In genomic region chr7:27258205-27258899, GRCm38 (mm10) we compare ENCODE assay signal across 8 mouse cellular contexts. TPM values are rescaled to one million over a fixed set of nuclear protein-coding genes. Genes with fewer than 3 reads are reported as not detected.
DNase-seq lines count a peak whose midpoint lies in the region; ATAC-seq lines count a peak whose summit lies in the region.

Numbl (plus strand) TSS chr7:27258433.

- ATAC-seq in hindbrain, embryonic 16.5 days = peak; percentile 73

- H3K79me2 ChIP-seq in macrophage (ENCODE audit: inconsistent target) = no peaks in the 10 kb centered on the region

- H3K27ac ChIP-seq in hindbrain, embryonic 16.5 days (ENCODE audit: low read depth, low read length) = peak within 1 kb of the TSS; percentile 92
- peak within 1 kb of the TSS; percentile 59 for H3K27ac ChIP-seq in macrophage

- H3K9ac ChIP-seq in hindbrain, embryonic 16.5 days (ENCODE audit: low read depth, low read length) = peak within 1 kb of the TSS; percentile 80

- no peaks in the 10 kb centered on the region for H3K27me3 ChIP-seq in hindbrain, embryonic 16.5 days (replicated peaks; ENCODE audit: control insufficient read depth, insufficient read depth, low read length)

- H3K4me3 ChIP-seq in hindbrain, embryonic 16.5 days (ENCODE audit: low read length) = peak within 1 kb of the TSS; percentile 72
- H3K4me3 ChIP-seq in macrophage (ENCODE audit: inconsistent target) = peak within 1 kb of the TSS; percentile 41

- WGBS in hindbrain, embryonic 16.5 days = under 1% methylated on average over 35 of the region's 47 CpGs
- 1% methylated on average over 46 of the region's 47 CpGs for WGBS in macrophage (ENCODE audit: missing documents)

- peak; percentile 78 for DNase-seq in T-cell, adult 2 months (ENCODE audit: low spot score)
- DNase-seq in cerebellum, postnatal 36 days = peak; percentile 95 to 97
- peak; percentile 92 for DNase-seq in gastrocnemius, adult 18-20 months (ENCODE audit: low spot score)
- peak; percentile 88 to 92 for DNase-seq in left cerebral cortex, adult 18-20 months (ENCODE audit: low spot score in 2 of 2)
- DNase-seq in right cerebral cortex, adult 18-20 months = peak; percentile 92
- peak; percentile 81 for DNase-seq in urinary bladder, postnatal 10 days (ENCODE audit: low spot score)

- peak within 1 kb of the TSS; percentile 89 for H3K4me2 ChIP-seq in hindbrain, embryonic 16.5 days (ENCODE audit: low read length)

- H3K4me1 ChIP-seq in hindbrain, embryonic 16.5 days (ENCODE audit: control insufficient read depth, insufficient read depth, low read depth, low read length) = peaks cover 28% of the 10 kb centered on the region

- H3K9me3 ChIP-seq in hindbrain, embryonic 16.5 days (ENCODE audit: control insufficient read depth, low read length) = no peaks in the 10 kb centered on the region

- peaks cover 11% of the 10 kb centered on the region for H3K36me3 ChIP-seq in hindbrain, embryonic 16.5 days (ENCODE audit: control insufficient read depth, insufficient read depth, low read length)
- H3K36me3 ChIP-seq in macrophage (ENCODE audit: inconsistent target) = peaks cover 13% of the 10 kb centered on the region

RNA-seq across cellular contexts. Expression of gene Numbl, which starts in this region (rescaled TPM):
- 1 to 10 TPM; 2.2 to 2.8 TPM for total RNA-seq in gastrocnemius, adult 18-20 months (2021)
- 54.4 and 59.5 TPM in 2 replicates for polyA plus RNA-seq in hindbrain, embryonic 16.5 days (2015; fragmentation: Nextera tagmentation; extraction: Ambion mirVana)
- total RNA-seq in left cerebral cortex, adult 18-20 months (2021) = 100 to 1,000 TPM; 108 to 128 TPM
- 10 to 100 TPM in 5 of 26 experiments, 1 to 10 TPM in 21; 2.1 to 14.8 (median 6.4) TPM for total RNA-seq in macrophage (2018; cell fraction: chromatin; rRNA removed)
- total RNA-seq in macrophage (2018; cell fraction: cytosol; rRNA removed) = 1 to 10 TPM in 24 of 26 experiments, under 1 TPM in 2; 0.68 to 5.4 (median 2.2) TPM
- total RNA-seq in macrophage (2018; cell fraction: nucleus; rRNA removed) = 10 to 100 TPM in 1 of 26 experiments, 1 to 10 TPM in 23, under 1 TPM in 2; 0.83 to 10.4 (median 3.2) TPM
- polyA plus RNA-seq in macrophage (2018) = 2.0 to 3.1 TPM (median 2.4 TPM) in 3 replicates

Comparison
In these comparisons a context has a peak if more than half of its experiments do, and no peak if none do; other contexts are left out.
1. Peak in every context shown above with its lines: DNase-seq, ATAC-seq, H3K4me3 ChIP-seq and H3K27ac ChIP-seq.
2. RNA of gene Numbl (total RNA-seq): 108 to 128 TPM in left cerebral cortex, adult 18-20 months; 2.2 to 2.8 TPM in gastrocnemius, adult 18-20 months; every median in the first group is over 10 times any median in the second.
3. RNA of gene Numbl (polyA plus RNA-seq): 54.4 to 59.5 TPM in hindbrain, embryonic 16.5 days; 2.0 to 3.1 TPM in macrophage; every median in the first group is over 10 times any median in the second.